Comparison of ENCODE assay signal across 26 mouse cellular contexts in genomic region chr9:123701822-123702221, GRCm38 (mm10). TPM values are rescaled to one million over a fixed set of nuclear protein-coding genes. Genes with fewer than 3 reads are reported as not detected.
DNase-seq lines count a peak whose midpoint lies in the region; ATAC-seq and TF ChIP-seq lines count a peak whose summit lies in the region.
"Had no signal": no experiment of that assay in that cellular context is flagged by ENCODE, and none has a peak within 500 bp of the region (broad histone marks: within the 10 kb centered on the region; RNA-seq: fewer than 3 reads in every experiment).

No protein-coding gene starts in this region.

- ATAC-seq in stomach, embryonic 15.5 days (ENCODE audit: insufficient read depth, low FRiP score, low read depth), result peak; percentile 95
- ATAC-seq in stomach, postnatal 0 days (ENCODE audit: low FRiP score, low TSS enrichment), result no peak
- peak; percentile 95 for ATAC-seq in erythroid progenitor cell, adult 5-6 weeks (replicated peaks; ENCODE audit: low FRiP score, poor library complexity, severe bottlenecking)
- ATAC-seq in liver, embryonic 14.5 days (ENCODE audit: insufficient read depth), result peak; percentile 100
- 0 out of 2 replicates have a peak, but pooled peaks have one; percentile 60 for ATAC-seq in stomach, embryonic 16.5 days (ENCODE audit: insufficient read depth, low FRiP score)
- ATAC-seq: hindbrain, embryonic 16.5 days; midbrain, embryonic 15.5 days had no signal

- H3K9me3 ChIP-seq in stomach, embryonic 15.5 days, result no peaks in the 10 kb centered on the region
- H3K9me3 ChIP-seq in stomach, postnatal 0 days (ENCODE audit: control insufficient read depth, low read length), result no peaks in the 10 kb centered on the region
- H3K9me3 ChIP-seq in liver, embryonic 14.5 days (ENCODE audit: control insufficient read depth, low read length), result no peaks in the 10 kb centered on the region
- H3K9me3 ChIP-seq in stomach, embryonic 16.5 days (replicated peaks; ENCODE audit: control insufficient read depth, low read length), result no peaks in the 10 kb centered on the region
- H3K9me3 ChIP-seq: embryonic facial prominence, embryonic 12.5 days; heart, embryonic 12.5 days; megakaryocyte, embryonic 14.5 days; midbrain, embryonic 15.5 days had no signal

- H3K4me1 ChIP-seq in stomach, embryonic 15.5 days, result no peaks in the 10 kb centered on the region
- no peaks in the 10 kb centered on the region for H3K4me1 ChIP-seq in stomach, postnatal 0 days (replicated peaks; ENCODE audit: control insufficient read depth, insufficient read depth)
- H3K4me1 ChIP-seq in liver, embryonic 14.5 days (replicated peaks; ENCODE audit: control insufficient read depth in 2 of 2, insufficient read depth in 2 of 2, low read length in 1 of 2), result peaks cover 20 to 21% of the 10 kb centered on the region in 2 experiments
- no peaks in the 10 kb centered on the region for H3K4me1 ChIP-seq in stomach, embryonic 16.5 days (ENCODE audit: control insufficient read depth, insufficient read depth, low read length)
- H3K4me1 ChIP-seq: embryonic facial prominence, embryonic 12.5 days; heart, embryonic 12.5 days; megakaryocyte, embryonic 14.5 days; midbrain, embryonic 15.5 days had no signal

- no peak overlapping the region for H3K27ac ChIP-seq in stomach, embryonic 15.5 days
- H3K27ac ChIP-seq in stomach, postnatal 0 days (replicated peaks), result no peak overlapping the region
- H3K27ac ChIP-seq in liver, embryonic 14.5 days, result peak overlapping the region; percentile 85
- H3K27ac ChIP-seq in stomach, embryonic 16.5 days (ENCODE audit: low read length), result no peak overlapping the region
- H3K27ac ChIP-seq: embryonic facial prominence, embryonic 12.5 days; layer of hippocampus, adult 2 months; midbrain, embryonic 15.5 days had no signal

- no peak overlapping the region for H3K4me2 ChIP-seq in stomach, embryonic 15.5 days
- H3K4me2 ChIP-seq in stomach, postnatal 0 days (replicated peaks; ENCODE audit: low read depth), result no peak overlapping the region
- peak overlapping the region; percentile 57 for H3K4me2 ChIP-seq in liver, embryonic 14.5 days (ENCODE audit: low read depth)
- H3K4me2 ChIP-seq in stomach, embryonic 16.5 days (ENCODE audit: low read depth, low read length), result no peak overlapping the region
- H3K4me2 ChIP-seq: embryonic facial prominence, embryonic 12.5 days; heart, embryonic 12.5 days; midbrain, embryonic 15.5 days had no signal

- WGBS in stomach, embryonic 15.5 days, result 79% methylated on average over 5 of the region's 5 CpGs
- 82% methylated on average over 5 of the region's 5 CpGs for WGBS in stomach, postnatal 0 days
- WGBS in liver, embryonic 14.5 days (ENCODE audit: insufficient replicate concordance), result 13% methylated on average over 5 of the region's 5 CpGs
- WGBS in stomach, embryonic 16.5 days, result 85% methylated on average over 5 of the region's 5 CpGs

- peaks cover 15% of the 10 kb centered on the region; the same call in 1 of the 2 replicates for H3K36me3 ChIP-seq in stomach, embryonic 15.5 days
- peaks cover 7% of the 10 kb centered on the region for H3K36me3 ChIP-seq in stomach, postnatal 0 days (ENCODE audit: control insufficient read depth, insufficient read depth, low read length)
- H3K36me3 ChIP-seq in liver, embryonic 14.5 days (replicated peaks; ENCODE audit: control insufficient read depth, insufficient read depth, low read depth), result peaks cover 5% of the 10 kb centered on the region
- H3K36me3 ChIP-seq in stomach, embryonic 16.5 days (ENCODE audit: control insufficient read depth, insufficient read depth, low read length), result 0 out of 2 replicates have a peak, but pooled peaks cover 3% of the 10 kb centered on the region

- TF ChIP-seq CTCF in stomach, postnatal 0 days (IDR thresholded peaks at IDR 0.05; ENCODE audit: low read depth), result no peak
- TF ChIP-seq CTCF in liver, embryonic 14.5 days (IDR thresholded peaks at IDR 0.05; ENCODE audit: low read depth), result no peak

- no peak overlapping the region for H3K9ac ChIP-seq in stomach, embryonic 15.5 days
- no peak overlapping the region for H3K9ac ChIP-seq in stomach, postnatal 0 days (ENCODE audit: low read length)
- peak overlapping the region; percentile 23 for H3K9ac ChIP-seq in liver, embryonic 14.5 days (replicated peaks)
- H3K9ac ChIP-seq in stomach, embryonic 16.5 days (ENCODE audit: low read length), result no peak overlapping the region
- H3K9ac ChIP-seq: embryonic facial prominence, embryonic 12.5 days; heart, embryonic 12.5 days; midbrain, embryonic 15.5 days had no signal

- no peak for DNase-seq in stomach, postnatal 0 days (ENCODE audit: low spot score)
- DNase-seq in liver, embryonic 14.5 days (ENCODE audit: low read depth in 3 of 3, low spot score in 3 of 3), result peak; percentile 62 to 74 (median 68)
- DNase-seq in adrenal gland, adult 2 months, result no peak
- no peak for DNase-seq in gastrocnemius, adult 8-10 months (ENCODE audit: low spot score in 2 of 2)
- no peak for DNase-seq in kidney, postnatal 14 days
- DNase-seq: adrenal gland, adult 8-10 months; cerebellum, adult 11 months; heart, postnatal 36 days; kidney, adult 2 months; kidney, postnatal 10 days; left cerebral cortex, postnatal 4 days; lung, postnatal 10 days; thymus, postnatal 25 days had no signal

- TF ChIP-seq EP300 in stomach, postnatal 0 days (optimal IDR thresholded peaks at IDR 0.05), result no peak
- peak; percentile 92 for TF ChIP-seq EP300 in liver, embryonic 14.5 days (IDR thresholded peaks at IDR 0.05; ENCODE audit: low read depth)

- H3K4me3 ChIP-seq in stomach, embryonic 15.5 days (replicated peaks), result no peak overlapping the region
- H3K4me3 ChIP-seq in stomach, postnatal 0 days (ENCODE audit: low read depth, low read length), result no peak overlapping the region
- H3K4me3 ChIP-seq in liver, embryonic 14.5 days (ENCODE audit: insufficient read depth in 1 of 2, low read depth in 2 of 2, low read length in 2 of 2), result peak overlapping the region in 1 of 2 experiments; percentile 12; a peak in 1 of 4 replicates
- H3K4me3 ChIP-seq in stomach, embryonic 16.5 days (replicated peaks; ENCODE audit: low read length), result no peak overlapping the region
- H3K4me3 ChIP-seq: embryonic facial prominence, embryonic 12.5 days; heart, embryonic 12.5 days; layer of hippocampus, adult 2 months; megakaryocyte, embryonic 14.5 days; midbrain, embryonic 15.5 days; myocyte had no signal

- no peaks in the 10 kb centered on the region for H3K27me3 ChIP-seq in stomach, embryonic 15.5 days (replicated peaks)
- H3K27me3 ChIP-seq in stomach, postnatal 0 days (ENCODE audit: control insufficient read depth, insufficient read depth, low read length), result no peaks in the 10 kb centered on the region
- no peaks in the 10 kb centered on the region for H3K27me3 ChIP-seq in liver, embryonic 14.5 days (ENCODE audit: control insufficient read depth, insufficient read depth, low read length)
- H3K27me3 ChIP-seq in stomach, embryonic 16.5 days (ENCODE audit: control insufficient read depth, insufficient read depth, low read length), result no peaks in the 10 kb centered on the region
- H3K27me3 ChIP-seq: CH12.LX; embryonic facial prominence, embryonic 12.5 days; heart, embryonic 12.5 days; megakaryocyte, embryonic 14.5 days; midbrain, embryonic 15.5 days had no signal

RNA-seq across cellular contexts. Expression of gene Lztfl1, which starts 15.7 kb away (rescaled TPM):
- polyA plus RNA-seq in stomach, embryonic 15.5 days (2015; fragmentation: Nextera tagmentation; extraction: Ambion mirVana), result 48.4 and 53.3 TPM in 2 replicates
- 30.6 and 34.5 TPM in 2 replicates for polyA plus RNA-seq in stomach, postnatal 0 days (2015; fragmentation: Nextera tagmentation; extraction: Ambion mirVana)
- total RNA-seq in erythroid progenitor cell, adult 5-6 weeks (2015; ENCODE audit: low replicate concordance), result 18.0 and 35.3 TPM in 2 replicates
- total RNA-seq in erythroid progenitor cell, adult 5-6 weeks (2017; ENCODE audit: low replicate concordance), result 15.4 and 21.2 TPM in 2 replicates
- 5.2 and 5.9 TPM in 2 replicates for polyA plus RNA-seq in liver, embryonic 14.5 days (2012; rRNA removed)
- 24.3 and 26.0 TPM in 2 replicates for polyA plus RNA-seq in liver, embryonic 14.5 days (2014; fragmentation: Nextera tagmentation; extraction: Ambion mirVana)
- polyA plus RNA-seq in stomach, embryonic 16.5 days (2015; fragmentation: Nextera tagmentation; extraction: Ambion mirVana), result 46.4 and 47.8 TPM in 2 replicates
- total RNA-seq in adrenal gland, adult 2 months (2021), result 10 to 100 TPM; 44.7 to 55.5 TPM
- 0.74 and 1.1 TPM in 2 replicates for polyA plus RNA-seq in adrenal gland, adult 2 months (2012; rRNA removed)
- 10 to 100 TPM; 13.1 to 17.7 (median 15.2) TPM for total RNA-seq in gastrocnemius, adult 8-10 months (2022)

RNA-seq across cellular contexts. Expression of gene Slc6a20a, which starts 23.1 kb away (rescaled TPM):
- polyA plus RNA-seq in stomach, embryonic 15.5 days (2015; fragmentation: Nextera tagmentation; extraction: Ambion mirVana), result 3.8 and 4.9 TPM in 2 replicates
- polyA plus RNA-seq in stomach, postnatal 0 days (2015; fragmentation: Nextera tagmentation; extraction: Ambion mirVana), result 1.9 and 3.1 TPM in 2 replicates
- 133 and 154 TPM in 2 replicates for total RNA-seq in erythroid progenitor cell, adult 5-6 weeks (2015; ENCODE audit: low replicate concordance)
- 73.2 and 116 TPM in 2 replicates for total RNA-seq in erythroid progenitor cell, adult 5-6 weeks (2017; ENCODE audit: low replicate concordance)
- 2.7 and 3.3 TPM in 2 replicates for polyA plus RNA-seq in liver, embryonic 14.5 days (2012; rRNA removed)
- polyA plus RNA-seq in liver, embryonic 14.5 days (2014; fragmentation: Nextera tagmentation; extraction: Ambion mirVana), result 2.5 and 2.6 TPM in 2 replicates
- polyA plus RNA-seq in stomach, embryonic 16.5 days (2015; fragmentation: Nextera tagmentation; extraction: Ambion mirVana), result 3.4 and 4.7 TPM in 2 replicates
- under 1 TPM in 1 of 2 experiments, not detected in 1; 0.29 TPM for total RNA-seq in adrenal gland, adult 2 months (2021)
- 0.09 and 0.44 TPM in 2 replicates for polyA plus RNA-seq in adrenal gland, adult 2 months (2012; rRNA removed)
- total RNA-seq in gastrocnemius, adult 8-10 months (2022), result not detected
- total RNA-seq: CH12.LX; heart, postnatal 36 days; liver, adult 2 months had no signal
- polyA plus RNA-seq: heart, embryonic 12.5 days; liver, adult 2 months had no signal

RNA-seq across cellular contexts. Expression of gene Ccr9, which starts 23.6 kb away (rescaled TPM):
- polyA plus RNA-seq in stomach, embryonic 15.5 days (2015; fragmentation: Nextera tagmentation; extraction: Ambion mirVana), result 0.34 and 0.41 TPM in 2 replicates
- 0.16 and 0.27 TPM in 2 replicates for polyA plus RNA-seq in stomach, postnatal 0 days (2015; fragmentation: Nextera tagmentation; extraction: Ambion mirVana)
- 2.9 and 5.0 TPM in 2 replicates for total RNA-seq in erythroid progenitor cell, adult 5-6 weeks (2015; ENCODE audit: low replicate concordance)
- total RNA-seq in erythroid progenitor cell, adult 5-6 weeks (2017; ENCODE audit: low replicate concordance), result 1.0 and 1.4 TPM in 2 replicates
- 0.12 and 0.13 TPM in 2 replicates for polyA plus RNA-seq in liver, embryonic 14.5 days (2012; rRNA removed)
- polyA plus RNA-seq in liver, embryonic 14.5 days (2014; fragmentation: Nextera tagmentation; extraction: Ambion mirVana), result 0.14 and 0.20 TPM in 2 replicates
- 0.41 and 0.46 TPM in 2 replicates for polyA plus RNA-seq in stomach, embryonic 16.5 days (2015; fragmentation: Nextera tagmentation; extraction: Ambion mirVana)
- not detected for total RNA-seq in adrenal gland, adult 2 months (2021)
- 0.04 and 0.20 TPM in 2 replicates for polyA plus RNA-seq in adrenal gland, adult 2 months (2012; rRNA removed)
- total RNA-seq in gastrocnemius, adult 8-10 months (2022), result not detected
- total RNA-seq: gastrocnemius, adult 18-20 months; heart, postnatal 36 days had no signal

Comparison
In these comparisons a context has a peak if more than half of its experiments do, and no peak if none do; other contexts are left out.
1. DNase-seq: peak in liver, embryonic 14.5 days (3 of 3); none in stomach, postnatal 0 days (single experiment), adrenal gland, adult 2 months (single experiment), gastrocnemius, adult 8-10 months (0 of 2) and kidney, postnatal 14 days (single experiment).